ENCODE assay signal across 8 mouse cellular contexts in genomic region chr19:8818801-8819595, GRCm38 (mm10). TPM values are rescaled to one million over a fixed set of nuclear protein-coding genes. Genes with fewer than 3 reads are reported as not detected.
DNase-seq lines count a peak whose midpoint lies in the region; ATAC-seq lines count a peak whose summit lies in the region.

TSS of gene Ttc9c (minus strand) at chr19:8819333.

- intact Hi-C loops in left cerebral cortex, postnatal 4 days (cut with DNase I) = no loop called here

- H3K4me3 ChIP-seq in embryonic facial prominence, embryonic 13.5 days = peak within 1 kb of the TSS; percentile 100
- H3K4me3 ChIP-seq in midbrain, embryonic 11.5 days (ENCODE audit: low read depth, low read length) = peak within 1 kb of the TSS; percentile 100

- under 1% methylated on average over 33 of the region's 33 CpGs for WGBS in embryonic facial prominence, embryonic 13.5 days
- WGBS in midbrain, embryonic 11.5 days = under 1% methylated on average over 33 of the region's 33 CpGs

- H3K9ac ChIP-seq in embryonic facial prominence, embryonic 13.5 days = peak within 1 kb of the TSS; percentile 99
- peak within 1 kb of the TSS; percentile 98 for H3K9ac ChIP-seq in midbrain, embryonic 11.5 days (ENCODE audit: low read length)

- H3K4me1 ChIP-seq in embryonic facial prominence, embryonic 13.5 days = peaks cover 45% of the 10 kb centered on the region
- peaks cover 35% of the 10 kb centered on the region for H3K4me1 ChIP-seq in midbrain, embryonic 11.5 days (ENCODE audit: control insufficient read depth, insufficient read depth, low read length)

- no peaks in the 10 kb centered on the region for H3K9me3 ChIP-seq in embryonic facial prominence, embryonic 13.5 days
- H3K9me3 ChIP-seq in midbrain, embryonic 11.5 days (ENCODE audit: control insufficient read depth, low read length) = no peaks in the 10 kb centered on the region

- peak; percentile 100 for DNase-seq in 3T3-L1 (ENCODE audit: low read depth, low spot score)
- DNase-seq in adrenal gland, postnatal 4 days (ENCODE audit: low spot score in 2 of 2) = peak; percentile 76 to 92
- DNase-seq in heart, adult 11 months = peak; percentile 100
- DNase-seq in kidney, adult 11 months = peak; percentile 99
- DNase-seq in left cerebral cortex, postnatal 4 days = peak; percentile 97
- no peak for DNase-seq in midbrain, embryonic 11.5 days (ENCODE audit: low spot score, missing footprints)
- peak; percentile 96 for DNase-seq in skeletal muscle tissue, adult 2 months (ENCODE audit: low read depth, low spot score)

- H3K4me2 ChIP-seq in embryonic facial prominence, embryonic 13.5 days = peak within 1 kb of the TSS; percentile 97
- peak within 1 kb of the TSS; percentile 95 for H3K4me2 ChIP-seq in midbrain, embryonic 11.5 days

- ATAC-seq in embryonic facial prominence, embryonic 13.5 days (ENCODE audit: insufficient number of reproducible peaks, insufficient read depth, low FRiP score, low TSS enrichment, low read depth) = peak; percentile 91
- peak; percentile 93 for ATAC-seq in midbrain, embryonic 11.5 days (ENCODE audit: low FRiP score)

- peaks cover 38% of the 10 kb centered on the region for H3K36me3 ChIP-seq in embryonic facial prominence, embryonic 13.5 days
- peaks cover 10% of the 10 kb centered on the region; the same call in 1 of the 2 replicates for H3K36me3 ChIP-seq in midbrain, embryonic 11.5 days (ENCODE audit: control insufficient read depth, insufficient read depth, low read length)

- peak within 1 kb of the TSS; percentile 100 for H3K27ac ChIP-seq in embryonic facial prominence, embryonic 13.5 days
- H3K27ac ChIP-seq in midbrain, embryonic 11.5 days (ENCODE audit: low read depth, low read length) = peak within 1 kb of the TSS; percentile 98

- H3K27me3 ChIP-seq in embryonic facial prominence, embryonic 13.5 days = no peaks in the 10 kb centered on the region
- H3K27me3 ChIP-seq in midbrain, embryonic 11.5 days (ENCODE audit: control insufficient read depth, insufficient read depth, low read length) = no peaks in the 10 kb centered on the region

RNA-seq across cellular contexts. Expression of gene Ttc9c, which starts in this region (rescaled TPM):
- total RNA-seq in adrenal gland, postnatal 4 days (2021) = 10 to 100 TPM; 32.1 to 34.3 TPM
- 78.7 and 82.9 TPM in 2 replicates for polyA plus RNA-seq in embryonic facial prominence, embryonic 13.5 days (2015; fragmentation: Nextera tagmentation; extraction: Ambion mirVana)
- 10 to 100 TPM; 46.0 to 47.2 TPM for total RNA-seq in left cerebral cortex, postnatal 4 days (2021)
- 51.7 and 59.7 TPM in 2 replicates for polyA plus RNA-seq in midbrain, embryonic 11.5 days (2014; fragmentation: Nextera tagmentation; extraction: Ambion mirVana)
